Mouse (Mus musculus) ES-Bruce4 (cell line): ENCODE results near the gene Ank2.

Experiments
- CTCF ChIP-seq: IDR thresholded peaks from one replicate; pipeline ENCODE4 v1.8.1; 2011; ENCODE audit warnings: low read depth, low read length
- POLR2A ChIP-seq: IDR thresholded peaks from one replicate; pipeline ENCODE4 v1.8.1; 2011; ENCODE audit warnings: low read length; ENCODE audit not compliant: insufficient read depth

DNA sequence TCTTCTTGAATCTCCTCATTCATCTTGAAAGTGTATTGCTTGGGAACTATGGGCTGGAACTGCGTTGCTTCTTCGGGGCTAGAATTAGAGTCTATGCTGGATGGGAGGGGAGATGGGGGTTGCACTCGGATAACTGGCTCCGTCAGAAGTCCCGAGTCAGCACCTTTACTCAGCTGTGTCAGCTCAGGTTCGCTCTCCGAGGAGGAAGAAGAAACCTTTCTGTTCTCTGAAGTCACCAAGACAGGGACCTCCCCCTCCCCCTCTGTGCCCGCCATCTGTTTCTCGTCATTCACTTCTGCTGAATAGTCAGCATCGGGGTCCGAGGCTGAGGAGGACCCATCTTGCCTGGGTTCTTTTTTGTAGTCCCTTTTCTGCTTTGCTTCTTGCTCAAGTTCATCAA is 555.1 kb downstream of the Ank2 start:
- TF ChIP-seq POLR2A (no peak), CTCF (no peak)
